Mouse (Mus musculus) hematopoietic stem cell, adult 5-6 weeks (primary cell): ENCODE measurements around the gene Exph5. TPM values are rescaled to one million over a fixed set of nuclear protein-coding genes. Genes with fewer than 3 reads are reported as not detected.

ENCODE experiments used
- ATAC-seq, 2 experiments: fragments of 125-278 bp in 1 of 2; replicated peaks in 1 of 2; 2 replicates each; pipeline ENCODE4 v1.8.0; 2016 to 2017; ENCODE audit warnings: inconsistent platforms in 2 of 2, mild to moderate bottlenecking in 2 of 2, moderate number of reproducible peaks in 2 of 2, low read depth in 1 of 2, moderate TSS enrichment in 1 of 2; ENCODE audit not compliant: low FRiP score in 2 of 2, poor library complexity in 2 of 2, severe bottlenecking in 2 of 2, insufficient read depth in 1 of 2, low TSS enrichment in 1 of 2
- total RNA-seq: library from RNA; stranded (forward); fragments of 172-1452, 232-1000 nt; gene quantifications from 2 replicates; pipeline ENCODE4 v1.2.3, GENCODE M21; 2017

The Exph5 gene
- total RNA-seq, 1 experiment from 2014 or later, result 0.55 TPM

DNA sequence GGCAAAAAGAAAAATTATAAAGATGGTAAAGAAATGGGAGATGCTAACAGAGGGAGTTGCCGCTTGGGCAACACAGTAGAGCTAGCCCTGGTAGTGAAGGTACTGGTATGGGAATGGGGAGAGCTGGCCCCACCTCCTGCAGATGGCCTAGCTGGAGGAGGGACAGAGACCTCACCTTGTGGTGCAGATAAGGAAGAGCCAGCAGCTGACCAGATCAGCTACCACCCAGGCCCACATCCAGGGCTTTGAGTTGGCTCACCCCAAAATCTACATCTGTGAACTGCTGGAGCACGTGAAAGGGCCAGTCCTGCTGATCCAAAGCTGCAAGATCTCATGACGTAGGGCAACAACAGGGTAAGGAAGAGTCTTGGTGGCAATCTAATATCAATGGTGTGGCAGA is 125.3 kb downstream of the Exph5 start:
- no peak for ATAC-seq

Other genes with a start within 250 kb of the Exph5 start
- gene Ddx10, start 53.6 kb upstream of the Exph5 start, total RNA-seq, result 67.9 and 74.0 TPM in 2 replicates
- 14.1 and 18.0 TPM in 2 replicates for gene Kdelc2, start 82.4 kb downstream of the Exph5 start, total RNA-seq
- 1.3 and 2.5 TPM in 2 replicates for gene 4930550C14Rik, start 100.7 kb downstream of the Exph5 start, total RNA-seq
- 64.8 and 69.7 TPM in 2 replicates for gene Atm, start 235.1 kb downstream of the Exph5 start, total RNA-seq
- 27.8 and 37.9 TPM in 2 replicates for gene Npat, start 235.4 kb downstream of the Exph5 start, total RNA-seq